Mouse (Mus musculus) CH12.LX (cell line): ENCODE data around the gene Klhl34. TPM values are rescaled to one million over a fixed set of nuclear protein-coding genes. Genes with fewer than 3 reads are reported as not detected.

Source experiments
- DNase-seq: peaks from one replicate; pipeline ENCODE4 v3.0.0-alpha.2; 2013; ENCODE audit errors: extremely low read depth
- H3K27ac ChIP-seq: 2 replicates; pipeline ENCODE4 v1.5.1; 2012; ENCODE audit warnings: low read depth, mild to moderate bottlenecking, control low read depth, moderate library complexity; ENCODE audit not compliant: insufficient read depth
- H3K27me3 ChIP-seq: replicated peaks from 2 replicates; pipeline ENCODE3; 2012; ENCODE audit warnings: inconsistent platforms
- H3K36me3 ChIP-seq, 2 experiments: replicated peaks in 1 of 2; 2 replicates each; pipeline versions ENCODE3 to v1.6.1; 2012; ENCODE audit warnings: inconsistent platforms in 1 of 2, low read length in 1 of 2, mild to moderate bottlenecking in 1 of 2, mixed read lengths in 1 of 2, moderate library complexity in 1 of 2; ENCODE audit not compliant: control insufficient read depth in 1 of 2, insufficient read depth in 1 of 2
- H3K4me1 ChIP-seq, 2 experiments: 2 replicates each; pipeline ENCODE4 v1.6.1; 2012; ENCODE audit warnings: inconsistent platforms in 1 of 2, moderate library complexity in 1 of 2; ENCODE audit not compliant: insufficient read depth in 2 of 2, control insufficient read depth in 1 of 2
- H3K4me2 ChIP-seq: 2 replicates; pipeline ENCODE4 v1.6.1; 2012; ENCODE audit warnings: low read depth, mild to moderate bottlenecking, control low read depth; ENCODE audit not compliant: poor library complexity, insufficient read depth, severe bottlenecking
- H3K4me3 ChIP-seq, 3 experiments: fragments of 150-350 bp in 1 of 3; sonication (generic) in 1 of 3; replicated peaks in 1 of 3; 2 replicates each; pipeline versions ENCODE3 to v1.5.1; 2011 to 2012; ENCODE audit warnings: low read depth in 2 of 3, low read length in 2 of 3, mild to moderate bottlenecking in 2 of 3, moderate library complexity in 2 of 3, control low read depth in 1 of 3, improper control_type of control experiment in 1 of 3, inconsistent platforms in 1 of 3, mixed read lengths in 1 of 3; ENCODE audit not compliant: poor library complexity in 1 of 3
- H3K79me2 ChIP-seq: replicated peaks from 2 replicates; pipeline ENCODE4 v1.6.1; 2012; ENCODE audit warnings: mild to moderate bottlenecking, moderate library complexity; ENCODE audit not compliant: control insufficient read depth, poor library complexity, insufficient read depth, severe bottlenecking; ENCODE audit errors: extremely low read depth
- H3K9ac ChIP-seq: 2 replicates; pipeline ENCODE4 v1.6.1; 2012; ENCODE audit warnings: low read depth, mild to moderate bottlenecking, control low read depth, moderate library complexity; ENCODE audit not compliant: insufficient read depth
- H3K9me3 ChIP-seq: replicated peaks from 2 replicates; pipeline ENCODE3; 2012; ENCODE audit warnings: low read length, inconsistent platforms, mixed read lengths
- BHLHE40 ChIP-seq: IDR thresholded peaks from 2 replicates; pipeline ENCODE4 v1.6.1; 2011; ENCODE audit warnings: mild to moderate bottlenecking, low read depth, low read length, improper control_type of control experiment
- CHD2 ChIP-seq: IDR thresholded peaks from 2 replicates; pipeline ENCODE4 v1.6.1; 2011; ENCODE audit warnings: low read length, improper control_type of control experiment
- E2F4 ChIP-seq: IDR thresholded peaks from 2 replicates; pipeline ENCODE4 v1.6.1; 2011; ENCODE audit warnings: low read depth, low read length, improper control_type of control experiment; ENCODE audit not compliant: insufficient replicate concordance
- ELF1 ChIP-seq: IDR thresholded peaks from 2 replicates; pipeline ENCODE4 v1.6.1; 2014; ENCODE audit warnings: low read depth, mild to moderate bottlenecking, inconsistent platforms, low read length, improper control_type of control experiment
- EP300 ChIP-seq: IDR thresholded peaks from 2 replicates; pipeline ENCODE4 v1.6.1; 2011; ENCODE audit warnings: low read length, improper control_type of control experiment
- ETS1 ChIP-seq: conservative IDR thresholded peaks from 2 replicates; pipeline ENCODE4 v1.6.1; 2012; ENCODE audit warnings: low read depth, mild to moderate bottlenecking, inconsistent platforms, low read length, improper control_type of control experiment, moderate library complexity
- HCFC1 ChIP-seq: IDR thresholded peaks from 2 replicates; pipeline ENCODE4 v1.6.1; 2012; ENCODE audit warnings: low read depth, mild to moderate bottlenecking, inconsistent platforms, low read length, improper control_type of control experiment
- MAFK ChIP-seq: IDR thresholded peaks from 2 replicates; pipeline ENCODE4 v1.6.1; 2011; ENCODE audit warnings: low read length, improper control_type of control experiment; ENCODE audit not compliant: insufficient replicate concordance
- MAZ ChIP-seq: IDR thresholded peaks from 2 replicates; pipeline ENCODE4 v1.6.1; 2012; ENCODE audit warnings: low read depth, mild to moderate bottlenecking, inconsistent platforms, low read length, improper control_type of control experiment, moderate library complexity
- MEF2A ChIP-seq: IDR thresholded peaks from 2 replicates; pipeline ENCODE4 v1.6.1; 2014; ENCODE audit warnings: low read depth, mild to moderate bottlenecking, inconsistent platforms, low read length, improper control_type of control experiment, borderline replicate concordance
- NRF1 ChIP-seq: IDR thresholded peaks from 2 replicates; pipeline ENCODE4 v1.6.1; 2014; ENCODE audit warnings: low read depth, mild to moderate bottlenecking, inconsistent platforms, low read length, improper control_type of control experiment, moderate library complexity
- PAX5 ChIP-seq: IDR thresholded peaks from 2 replicates; pipeline ENCODE4 v1.6.1; 2012; ENCODE audit warnings: low read length, inconsistent platforms, mixed read lengths
- POLR2A ChIP-seq: IDR thresholded peaks from 2 replicates; pipeline ENCODE4 v1.6.1; 2011; ENCODE audit warnings: low read depth, mild to moderate bottlenecking, improper control_type of control experiment, low read length
- SMC3 ChIP-seq: IDR thresholded peaks from 2 replicates; pipeline ENCODE4 v1.6.1; 2011; ENCODE audit warnings: low read depth, low read length, improper control_type of control experiment
- TBP ChIP-seq: conservative IDR thresholded peaks from 2 replicates; pipeline ENCODE4 v1.6.1; 2011; ENCODE audit warnings: low read depth, low read length, improper control_type of control experiment
- TCF12 ChIP-seq: IDR thresholded peaks from 2 replicates; pipeline ENCODE4 v1.6.1; 2014; ENCODE audit warnings: low read depth, mild to moderate bottlenecking, inconsistent platforms, low read length, improper control_type of control experiment
- UBTF ChIP-seq: IDR thresholded peaks from 2 replicates; pipeline ENCODE4 v1.6.1; 2012; ENCODE audit warnings: low read depth, mild to moderate bottlenecking, inconsistent platforms, low read length, improper control_type of control experiment, moderate library complexity
- ZKSCAN1 ChIP-seq: IDR thresholded peaks from 2 replicates; pipeline ENCODE4 v1.6.1; 2012; ENCODE audit warnings: low read depth, inconsistent platforms, low read length, improper control_type of control experiment, borderline replicate concordance
- ZNF384 ChIP-seq: IDR thresholded peaks from 2 replicates; pipeline ENCODE4 v1.6.1; 2012; ENCODE audit warnings: low read depth, low read length, improper control_type of control experiment, inconsistent platforms
- dilution Hi-C: fragments of 300-500 bp; cut with MboI; formaldehyde crosslinking; loops from 2 replicates; pipeline ENCODE4 v1.14.3; 2020; ENCODE audit warnings: low sequenced_read_pairs; ENCODE audit not compliant: extremely low pct_unique_long_range_greater_than_20kb, extremely low pct_ligation_motif_present
- in situ Hi-C: fragments of 300-500 bp; cut with MboI; formaldehyde crosslinking; loops from 3 replicates; pipeline ENCODE4 v1.14.3; 2019; ENCODE audit warnings: low sequenced_read_pairs, low pct_ligation_motif_present, low pct_unique_long_range_greater_than_20kb, mixed read lengths
- polyA plus RNA-seq: library from polyadenylated mRNA; unstranded; fragments of >175 nt; gene quantifications from 2 replicates; pipeline ENCODE4 v1.2.1, GENCODE M21; 2012; ENCODE audit warnings: low read depth; ENCODE audit not compliant: insufficient read length
- total RNA-seq, 2 experiments: library from RNA; depleted of rRNA; stranded (reverse); fragments of 300-350 nt in 1 of 2; fragments of >200 nt in 1 of 2; gene quantifications; 2 replicates each; pipeline ENCODE4 v1.2.3; 2012 to 2014

Klhl34 gene
- total and polyA plus RNA-seq, 3 experiments = not detected

DNA sequence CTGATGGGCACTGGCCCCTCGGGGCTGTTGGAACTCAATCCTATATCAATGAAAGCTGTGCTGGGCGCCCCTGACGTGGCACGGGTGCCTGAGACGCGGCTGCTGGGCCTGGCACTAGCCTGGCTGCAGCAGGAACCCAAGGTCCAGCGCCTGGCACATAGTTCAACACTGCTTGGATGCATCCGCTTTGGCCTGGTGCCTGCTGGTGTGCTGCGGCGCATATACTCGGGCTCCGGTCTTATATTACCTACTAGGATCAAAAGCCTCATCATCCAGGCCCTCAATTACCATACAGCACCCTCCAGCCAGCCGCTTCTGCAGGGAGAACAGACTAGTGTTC lies 656 bp downstream of the Klhl34 start:
- no peak overlapping the region for H3K4me2 ChIP-seq
- in situ Hi-C loops = no loop called here
- no peaks in the 10 kb centered on the region for H3K79me2 ChIP-seq
- H3K9ac ChIP-seq = no peak overlapping the region
- no peak overlapping the region for H3K4me3 ChIP-seq
- H3K4me1 ChIP-seq = peaks cover 0 to 3% of the 10 kb centered on the region in 2 experiments; a peak in 1 of 4 replicates
- H3K27ac ChIP-seq = no peak overlapping the region
- dilution Hi-C loops = no loop called here
- TF ChIP-seq E2F4 (no peak), HCFC1 (no peak), PAX5 (no peak), CHD2 (no peak), TBP (no peak), ETS1 (no peak), MEF2A (no peak), UBTF (no peak), ZKSCAN1 (no peak), MAFK (no peak), ELF1 (no peak), TCF12 (no peak), NRF1 (no peak), SMC3 (no peak), EP300 (no peak)
- H3K36me3 ChIP-seq = no peaks in the 10 kb centered on the region
- no peaks in the 10 kb centered on the region for H3K9me3 ChIP-seq
- no peaks in the 10 kb centered on the region for H3K27me3 ChIP-seq
- no peak for DNase-seq

DNA sequence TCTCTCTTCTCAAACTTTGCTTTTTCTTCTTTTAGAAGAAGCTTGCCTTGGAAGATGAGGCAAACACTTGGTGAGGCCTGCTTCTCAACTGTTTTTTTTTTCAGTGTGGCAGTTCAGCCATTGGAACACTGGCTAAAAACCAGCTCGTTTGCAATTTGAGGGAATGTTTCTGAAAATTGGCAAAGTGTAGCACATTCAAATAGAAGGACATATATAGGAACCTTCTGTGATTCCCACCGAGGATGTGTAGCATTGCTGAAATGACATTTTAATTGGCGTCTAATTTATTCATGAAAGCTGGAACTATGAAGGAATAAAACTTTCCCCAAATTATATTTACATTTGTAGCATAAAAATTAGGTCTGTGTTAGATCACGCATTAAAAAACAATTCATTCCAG lies 11.7 kb downstream of the Klhl34 start:
- no peak overlapping the region for H3K4me2 ChIP-seq
- no peak overlapping the region for H3K9ac ChIP-seq
- in situ Hi-C loops (no loop called here), dilution Hi-C loops (no loop called here)
- DNase-seq = no peak
- no peaks in the 10 kb centered on the region for H3K79me2 ChIP-seq
- H3K36me3 ChIP-seq = no peaks in the 10 kb centered on the region
- no peaks in the 10 kb centered on the region for H3K4me1 ChIP-seq
- no peaks in the 10 kb centered on the region for H3K9me3 ChIP-seq
- no peak overlapping the region for H3K4me3 ChIP-seq
- H3K27me3 ChIP-seq = no peaks in the 10 kb centered on the region
- TF ChIP-seq TCF12 (no peak), UBTF (no peak), ETS1 (no peak), POLR2A (no peak), MAZ (no peak), EP300 (no peak), ELF1 (no peak), ZNF384 (no peak), SMC3 (no peak), BHLHE40 (no peak)
- H3K27ac ChIP-seq = no peak overlapping the region

Other genes starting within 250 kb of the Klhl34 start
- 1.8 TPM in 2 replicates for gene Yy2, start 249.4 kb upstream of the Klhl34 start, total RNA-seq (2012; rRNA removed)
- gene Yy2, start 249.4 kb upstream of the Klhl34 start, total RNA-seq (2014; rRNA removed) = 7.2 and 7.5 TPM in 2 replicates
- 0.40 TPM in 1 of 2 replicates, not detected in the other for gene Yy2, start 249.4 kb upstream of the Klhl34 start, polyA plus RNA-seq
- gene Mbtps2, start 219.7 kb upstream of the Klhl34 start, total RNA-seq (2012; rRNA removed) = 5.8 and 6.0 TPM in 2 replicates
- 11.4 and 12.4 TPM in 2 replicates for gene Mbtps2, start 219.7 kb upstream of the Klhl34 start, total RNA-seq (2014; rRNA removed)
- gene Mbtps2, start 219.7 kb upstream of the Klhl34 start, polyA plus RNA-seq = 24.2 and 30.2 TPM in 2 replicates
- gene Smpx, start 119.5 kb upstream of the Klhl34 start, total RNA-seq (2012; rRNA removed) = not detected in 2 replicates
- not detected in 2 replicates for gene Smpx, start 119.5 kb upstream of the Klhl34 start, total RNA-seq (2014; rRNA removed)
- not detected in 2 replicates for gene Smpx, start 119.5 kb upstream of the Klhl34 start, polyA plus RNA-seq
- gene Cnksr2, start 224.9 kb downstream of the Klhl34 start, total RNA-seq (2012; rRNA removed) = not detected in 2 replicates
- gene Cnksr2, start 224.9 kb downstream of the Klhl34 start, total RNA-seq (2014; rRNA removed) = not detected in 2 replicates
- gene Cnksr2, start 224.9 kb downstream of the Klhl34 start, polyA plus RNA-seq = not detected in 2 replicates